Mouse (Mus musculus): ENCODE results near the gene Dclk1. TPM values are rescaled to one million over a fixed set of nuclear protein-coding genes. Genes with fewer than 3 reads are reported as not detected.

Gene Dclk1
- polyA plus RNA-seq, 2 experiments = 0.04 to 0.08 TPM

DNA sequence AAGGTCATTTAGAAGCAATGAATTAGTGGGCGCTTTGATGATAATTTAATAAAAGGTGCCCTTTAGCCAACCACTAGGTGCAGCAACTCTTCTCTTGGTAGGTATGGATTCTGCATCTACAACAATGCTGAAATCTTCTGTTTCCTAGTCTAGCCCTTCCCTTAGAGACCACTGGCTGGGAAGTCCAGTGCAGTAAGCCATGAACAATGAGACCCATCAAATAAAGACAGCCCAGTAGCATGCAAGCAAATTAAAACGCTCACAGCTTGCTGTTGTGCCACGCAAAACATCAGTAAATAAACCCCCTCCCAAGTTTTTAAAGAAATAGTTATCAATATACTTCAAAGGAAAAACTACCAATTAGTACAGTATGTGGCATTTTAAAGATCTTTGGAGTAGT, 218.9 kb downstream of the Dclk1 start:
- TF ChIP-seq EP300 (IDR thresholded peaks at IDR 0.05; ENCODE audit: low read depth) (no peak), CTCF (IDR thresholded peaks at IDR 0.05; ENCODE audit: low read depth) (no peak)
- 59% methylated on average over 3 of the region's 3 CpGs for WGBS (ENCODE audit: insufficient replicate concordance)
- H3K27me3 ChIP-seq (ENCODE audit: control insufficient read depth, insufficient read depth, low read length) = no peaks in the 10 kb centered on the region
- no peaks in the 10 kb centered on the region for H3K4me1 ChIP-seq (replicated peaks; ENCODE audit: control insufficient read depth in 2 of 2, insufficient read depth in 2 of 2, low read length in 1 of 2)
- ATAC-seq (ENCODE audit: insufficient read depth) (no peak), DNase-seq (ENCODE audit: low read depth in 3 of 3, low spot score in 3 of 3) (no peak)
- no peak overlapping the region for H3K4me3 ChIP-seq (ENCODE audit: insufficient read depth in 1 of 2, low read depth in 2 of 2, low read length in 2 of 2)
- H3K9me3 ChIP-seq (ENCODE audit: control insufficient read depth, low read length) = no peaks in the 10 kb centered on the region
- H3K4me2 ChIP-seq (ENCODE audit: low read depth) = no peak overlapping the region
- H3K9ac ChIP-seq (replicated peaks) = no peak overlapping the region
- H3K36me3 ChIP-seq (replicated peaks; ENCODE audit: control insufficient read depth, insufficient read depth, low read depth) = no peaks in the 10 kb centered on the region
- no peak overlapping the region for H3K27ac ChIP-seq

GRCm38 (mm10) chr3:55461685-55462655, 219.8 kb downstream of the Dclk1 start:
- no peaks in the 10 kb centered on the region for H3K9me3 ChIP-seq (ENCODE audit: control insufficient read depth, low read length)
- H3K4me3 ChIP-seq (ENCODE audit: insufficient read depth in 1 of 2, low read depth in 2 of 2, low read length in 2 of 2) = no peak overlapping the region
- 4% methylated on average over 17 of the region's 17 CpGs for WGBS (ENCODE audit: insufficient replicate concordance)
- H3K27ac ChIP-seq = no peak overlapping the region
- no peak for TF ChIP-seq CTCF (IDR thresholded peaks at IDR 0.05; ENCODE audit: low read depth)
- TF ChIP-seq EP300 (IDR thresholded peaks at IDR 0.05; ENCODE audit: low read depth) = no peak
- no peaks in the 10 kb centered on the region for H3K27me3 ChIP-seq (ENCODE audit: control insufficient read depth, insufficient read depth, low read length)
- no peaks in the 10 kb centered on the region for H3K4me1 ChIP-seq (replicated peaks; ENCODE audit: control insufficient read depth in 2 of 2, insufficient read depth in 2 of 2, low read length in 1 of 2)
- ATAC-seq (ENCODE audit: insufficient read depth) = no peak
- no peak for DNase-seq (ENCODE audit: low read depth in 3 of 3, low spot score in 3 of 3)
- H3K36me3 ChIP-seq (replicated peaks; ENCODE audit: control insufficient read depth, insufficient read depth, low read depth) = no peaks in the 10 kb centered on the region
- H3K4me2 ChIP-seq (ENCODE audit: low read depth) = no peak overlapping the region
- no peak overlapping the region for H3K9ac ChIP-seq (replicated peaks)

DNA sequence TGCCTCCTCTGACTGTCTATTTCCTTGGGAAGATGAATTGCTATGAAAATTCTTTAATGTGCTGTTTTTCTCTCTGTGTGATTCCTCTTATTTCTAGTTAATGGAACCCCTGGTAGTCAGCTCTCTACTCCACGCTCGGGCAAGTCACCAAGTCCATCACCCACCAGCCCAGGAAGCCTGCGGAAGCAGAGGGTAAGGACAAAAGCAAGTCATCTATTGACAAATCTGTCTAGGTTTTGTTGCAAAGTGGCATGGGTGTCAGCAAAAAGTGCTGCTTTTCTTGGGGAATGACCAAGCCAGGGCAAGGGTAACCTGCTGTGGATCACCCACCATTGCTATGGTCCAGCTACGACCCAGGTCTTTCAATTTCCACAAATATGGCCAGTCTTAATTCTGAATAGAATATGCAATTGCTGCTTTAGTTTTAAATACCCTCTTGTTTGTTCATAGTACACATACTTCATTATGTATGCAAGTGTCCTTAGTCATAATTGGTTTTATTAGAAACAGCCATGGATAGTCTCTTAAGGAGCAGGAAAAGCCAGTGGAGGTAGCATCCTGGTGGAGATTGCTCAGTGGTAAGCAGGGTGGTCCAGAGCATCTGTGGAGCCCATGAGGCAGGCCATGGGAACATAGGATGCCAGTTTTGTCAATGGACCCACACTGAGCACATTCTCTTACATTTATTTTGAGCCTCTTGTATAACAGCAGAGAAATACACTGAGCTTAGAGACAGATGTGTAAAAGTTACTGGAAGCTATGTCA, 220.9 kb downstream of the Dclk1 start:
- no peaks in the 10 kb centered on the region for H3K36me3 ChIP-seq (replicated peaks; ENCODE audit: control insufficient read depth, insufficient read depth, low read depth)
- no peak overlapping the region for H3K9ac ChIP-seq (replicated peaks)
- DNase-seq (ENCODE audit: low read depth in 3 of 3, low spot score in 3 of 3) (no peak), ATAC-seq (ENCODE audit: insufficient read depth) (no peak)
- H3K4me3 ChIP-seq (ENCODE audit: insufficient read depth in 1 of 2, low read depth in 2 of 2, low read length in 2 of 2) = no peak overlapping the region
- no peak overlapping the region for H3K27ac ChIP-seq
- H3K9me3 ChIP-seq (ENCODE audit: control insufficient read depth, low read length) = no peaks in the 10 kb centered on the region
- TF ChIP-seq CTCF (IDR thresholded peaks at IDR 0.05; ENCODE audit: low read depth) (no peak), EP300 (IDR thresholded peaks at IDR 0.05; ENCODE audit: low read depth) (no peak)
- no peak overlapping the region for H3K4me2 ChIP-seq (ENCODE audit: low read depth)
- H3K27me3 ChIP-seq (ENCODE audit: control insufficient read depth, insufficient read depth, low read length) = no peaks in the 10 kb centered on the region
- H3K4me1 ChIP-seq (replicated peaks; ENCODE audit: control insufficient read depth in 2 of 2, insufficient read depth in 2 of 2, low read length in 1 of 2) = no peaks in the 10 kb centered on the region
- WGBS (ENCODE audit: insufficient replicate concordance) = 55% methylated on average over 4 of the region's 4 CpGs

- Histone ChIP-seq H3K9me3 (ENCODE audit: control insufficient read depth, low read length) (no peaks in the 10 kb centered on the region), H3K27ac (no peak overlapping the region), H3K4me2 (ENCODE audit: low read depth) (no peak overlapping the region), H3K4me1 (replicated peaks; ENCODE audit: control insufficient read depth in 2 of 2, insufficient read depth in 2 of 2, low read length in 1 of 2) (no peaks in the 10 kb centered on the region), H3K27me3 (ENCODE audit: control insufficient read depth, insufficient read depth, low read length) (no peaks in the 10 kb centered on the region), H3K9ac (replicated peaks) (no peak overlapping the region), H3K4me3 (ENCODE audit: insufficient read depth in 1 of 2, low read depth in 2 of 2, low read length in 2 of 2) (no peak overlapping the region), H3K36me3 (replicated peaks; ENCODE audit: control insufficient read depth, insufficient read depth, low read depth) (no peaks in the 10 kb centered on the region)
- TF ChIP-seq EP300 (IDR thresholded peaks at IDR 0.05; ENCODE audit: low read depth) (no peak), CTCF (IDR thresholded peaks at IDR 0.05; ENCODE audit: low read depth) (no peak)
- 51% methylated on average over 3 of the region's 3 CpGs for WGBS (ENCODE audit: insufficient replicate concordance)
- ATAC-seq (ENCODE audit: insufficient read depth) (no peak), DNase-seq (ENCODE audit: low read depth in 3 of 3, low spot score in 3 of 3) (no peak)
Observed at GRCm38 (mm10) chr3:55464226-55464625, 222.1 kb downstream of the Dclk1 start.

DNA sequence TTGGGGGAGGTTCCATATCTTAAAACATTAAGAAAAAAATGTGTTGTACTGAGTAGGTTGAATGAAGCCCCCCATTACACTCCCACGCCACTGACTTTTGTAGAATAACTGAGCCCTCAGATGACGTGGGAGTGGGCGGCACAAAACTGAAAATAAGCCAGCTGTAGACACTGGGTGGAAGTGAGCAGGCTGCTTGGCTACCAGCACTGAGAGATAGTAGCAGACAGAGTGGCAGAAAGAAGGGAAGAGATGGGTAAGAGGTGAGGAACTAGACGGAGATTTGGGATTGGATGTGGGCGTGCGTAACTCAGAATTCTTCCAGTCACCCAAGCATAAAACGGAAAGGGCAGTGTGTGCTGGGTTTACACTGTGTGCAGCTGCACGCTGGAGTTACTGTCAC, 223.6 kb downstream of the Dclk1 start:
- WGBS (ENCODE audit: insufficient replicate concordance) = 59% methylated on average over 8 of the region's 8 CpGs
- DNase-seq (ENCODE audit: low read depth in 3 of 3, low spot score in 3 of 3) = no peak
- Histone ChIP-seq H3K4me2 (ENCODE audit: low read depth) (no peak overlapping the region), H3K36me3 (replicated peaks; ENCODE audit: control insufficient read depth, insufficient read depth, low read depth) (no peaks in the 10 kb centered on the region), H3K9me3 (ENCODE audit: control insufficient read depth, low read length) (no peaks in the 10 kb centered on the region), H3K27me3 (ENCODE audit: control insufficient read depth, insufficient read depth, low read length) (no peaks in the 10 kb centered on the region), H3K27ac (no peak overlapping the region), H3K9ac (replicated peaks) (no peak overlapping the region), H3K4me1 (replicated peaks; ENCODE audit: control insufficient read depth in 2 of 2, insufficient read depth in 2 of 2, low read length in 1 of 2) (no peaks in the 10 kb centered on the region), H3K4me3 (ENCODE audit: insufficient read depth in 1 of 2, low read depth in 2 of 2, low read length in 2 of 2) (no peak overlapping the region)
- no peak for ATAC-seq (ENCODE audit: insufficient read depth)
- TF ChIP-seq CTCF (IDR thresholded peaks at IDR 0.05; ENCODE audit: low read depth) (no peak), EP300 (IDR thresholded peaks at IDR 0.05; ENCODE audit: low read depth) (no peak)

All from liver, embryonic 14.5 days (tissue).